Mouse (Mus musculus): ENCODE results near the gene Golt1a.

DNA sequence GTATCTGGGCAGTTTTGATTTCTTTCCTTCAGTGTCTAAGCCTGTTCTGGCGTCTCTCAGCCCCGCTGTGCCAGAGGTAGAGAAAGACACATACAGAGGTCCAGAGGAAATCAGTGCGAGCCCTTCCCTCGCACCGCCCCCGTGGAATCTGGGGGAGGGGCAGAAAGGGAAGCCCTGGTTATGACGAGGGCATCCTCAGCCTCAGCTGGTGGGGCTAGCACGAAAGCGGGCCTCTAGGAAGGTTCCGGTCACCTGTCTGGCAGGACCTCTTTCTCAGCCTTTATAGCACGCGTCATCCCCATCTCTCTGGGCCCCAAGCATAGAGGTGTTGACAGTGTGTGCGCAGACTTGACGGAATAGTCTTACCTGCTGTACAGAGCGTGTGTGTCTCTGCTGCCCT lies 46.3 kb downstream of the Golt1a start:
- no peak for TF ChIP-seq POLR2A (IDR thresholded peaks at IDR 0.05; ENCODE audit: insufficient read depth, low read depth, low read length)
- no peak for TF ChIP-seq EP300 (IDR thresholded peaks at IDR 0.05; ENCODE audit: insufficient read depth, low read depth, low read length)
